Mouse (Mus musculus) megakaryocyte, embryonic 14.5 days (primary cell): ENCODE results near the gene Parn. TPM values are rescaled to one million over a fixed set of nuclear protein-coding genes. Genes with fewer than 3 reads are reported as not detected.
"Not testable (repeated sequence)": the region's sequence is repeated elsewhere in the genome, so short reads cannot be mapped to it uniquely, and the experiment has no call there.

Experiments used
- H3K27me3 ChIP-seq: replicated peaks from 2 replicates; pipeline ENCODE3; 2012; ENCODE audit warnings: inconsistent platforms
- H3K36me3 ChIP-seq: replicated peaks from 2 replicates; pipeline ENCODE3; 2012; ENCODE audit warnings: low read length, inconsistent platforms, mixed read lengths
- H3K4me1 ChIP-seq: 2 replicates; pipeline ENCODE4 v1.6.1; 2012; ENCODE audit warnings: inconsistent platforms
- H3K4me3 ChIP-seq: replicated peaks from 2 replicates; pipeline ENCODE3; 2012; ENCODE audit warnings: moderate library complexity, mild to moderate bottlenecking, inconsistent platforms
- H3K9me3 ChIP-seq: 2 replicates; pipeline ENCODE4 v1.6.1; 2012; ENCODE audit warnings: inconsistent platforms
- FLI1 ChIP-seq: IDR thresholded peaks from 2 replicates; pipeline ENCODE4 v1.6.1; 2012; ENCODE audit warnings: low read length, inconsistent platforms, mixed read lengths
- GATA1 ChIP-seq: IDR thresholded peaks from 3 replicates; pipeline ENCODE4 v1.6.1; 2012; ENCODE audit warnings: mixed read lengths, low read length, inconsistent platforms, borderline replicate concordance
- polyA plus RNA-seq: library from polyadenylated mRNA; stranded (reverse); fragments of >175 nt; gene quantifications from 2 replicates; pipeline ENCODE4 v1.2.3, GENCODE M21; 2012; ENCODE audit warnings: low replicate concordance; ENCODE audit not compliant: insufficient read depth

Parn gene
- polyA plus RNA-seq, 1 experiment = 16.3 TPM

- Histone ChIP-seq H3K36me3 (peaks cover 29% of the 10 kb centered on the region), H3K4me1 (peaks cover 51% of the 10 kb centered on the region), H3K27me3 (no peaks in the 10 kb centered on the region), H3K4me3 (peak within 1 kb of the TSS; percentile 99), H3K9me3 (no peaks in the 10 kb centered on the region)
- no peak for TF ChIP-seq FLI1
- TF ChIP-seq GATA1 = no peak
Observed at GRCm38 (mm10) chr16:13671685-13672385, 3.9 kb upstream of the Parn start, which contains the start of the genes Bfar and 3110001I22Rik. Bfar (plus strand) TSS chr16:13671858. 3110001I22Rik (plus strand) TSS chr16:13671929.

- H3K36me3 ChIP-seq = peaks cover 26% of the 10 kb centered on the region
- H3K4me3 ChIP-seq = peak overlapping the region; percentile 99
- peaks cover 59% of the 10 kb centered on the region for H3K4me1 ChIP-seq
- H3K9me3 ChIP-seq, H3K27me3 ChIP-seq: not testable (repeated sequence)
Observed at GRCm38 (mm10) chr16:13670896-13671295, 2.9 kb upstream of the Parn start.

GRCm38 (mm10) chr16:13669282-13669681 lies 1.3 kb upstream of the Parn start:
- Histone ChIP-seq H3K4me1 (peaks cover 50% of the 10 kb centered on the region), H3K36me3 (peaks cover 30% of the 10 kb centered on the region), H3K27me3 (no peaks in the 10 kb centered on the region), H3K9me3 (no peaks in the 10 kb centered on the region), H3K4me3 (no peak overlapping the region)
- no peak for TF ChIP-seq FLI1
- TF ChIP-seq GATA1 = no peak

GRCm38 (mm10) chr16:13668402-13669108 lies 585 bp upstream of the Parn start:
- H3K4me1 ChIP-seq = peaks cover 47% of the 10 kb centered on the region
- H3K4me3 ChIP-seq = peak overlapping the region; percentile 96
- H3K27me3 ChIP-seq = no peaks in the 10 kb centered on the region
- TF ChIP-seq FLI1 = no peak
- TF ChIP-seq GATA1 = no peak
- peaks cover 35% of the 10 kb centered on the region for H3K36me3 ChIP-seq
- H3K9me3 ChIP-seq = no peaks in the 10 kb centered on the region

- no peak for TF ChIP-seq GATA1
- no peak for TF ChIP-seq FLI1
- H3K4me1 ChIP-seq = peaks cover 6% of the 10 kb centered on the region; the same call in 1 of the 2 replicates
Observed at GRCm38 (mm10) chr16:13660736-13661135, 7.2 kb downstream of the Parn start.

GRCm38 (mm10) chr16:13658886-13659285 lies 9.1 kb downstream of the Parn start:
- Histone ChIP-seq H3K27me3 (no peaks in the 10 kb centered on the region), H3K36me3 (peaks cover 87% of the 10 kb centered on the region), H3K4me3 (no peak overlapping the region), H3K9me3 (no peaks in the 10 kb centered on the region), H3K4me1 (peaks cover 6% of the 10 kb centered on the region; the same call in 1 of the 2 replicates)
- TF ChIP-seq FLI1 = no peak

More at GRCm38 (mm10) chr16:13660736-13661135, 7.2 kb downstream of the Parn start:
- no peaks in the 10 kb centered on the region for H3K9me3 ChIP-seq
- no peaks in the 10 kb centered on the region for H3K27me3 ChIP-seq
- H3K4me3 ChIP-seq = no peak overlapping the region
- H3K36me3 ChIP-seq = peaks cover 85% of the 10 kb centered on the region

- Histone ChIP-seq H3K27me3 (no peaks in the 10 kb centered on the region), H3K4me1 (no peaks in the 10 kb centered on the region), H3K4me3 (no peak overlapping the region), H3K36me3 (peaks cover 85% of the 10 kb centered on the region), H3K9me3 (no peaks in the 10 kb centered on the region)
- TF ChIP-seq FLI1 (no peak), GATA1 (no peak)
Observed at GRCm38 (mm10) chr16:13645930-13646329, 22.0 kb downstream of the Parn start.

- Histone ChIP-seq H3K27me3 (no peaks in the 10 kb centered on the region), H3K9me3 (no peaks in the 10 kb centered on the region), H3K4me3 (no peak overlapping the region), H3K4me1 (no peaks in the 10 kb centered on the region), H3K36me3 (peaks cover 82% of the 10 kb centered on the region)
- TF ChIP-seq GATA1 (no peak), FLI1 (no peak)
Observed at GRCm38 (mm10) chr16:13644474-13644873, 23.5 kb downstream of the Parn start.

- TF ChIP-seq FLI1 (no peak), GATA1 (no peak)
- Histone ChIP-seq H3K4me1 (peaks cover 6% of the 10 kb centered on the region; the same call in 1 of the 2 replicates), H3K27me3 (no peaks in the 10 kb centered on the region), H3K9me3 (no peaks in the 10 kb centered on the region), H3K4me3 (no peak overlapping the region), H3K36me3 (peaks cover 85% of the 10 kb centered on the region)
Observed at GRCm38 (mm10) chr16:13640064-13640463, 27.9 kb downstream of the Parn start.

GRCm38 (mm10) chr16:13639508-13639907 lies 28.5 kb downstream of the Parn start:
- TF ChIP-seq GATA1 (no peak), FLI1 (no peak)
- Histone ChIP-seq H3K27me3 (no peaks in the 10 kb centered on the region), H3K9me3 (no peaks in the 10 kb centered on the region), H3K4me1 (peaks cover 6% of the 10 kb centered on the region; the same call in 1 of the 2 replicates), H3K4me3 (no peak overlapping the region), H3K36me3 (peaks cover 85% of the 10 kb centered on the region)

GRCm38 (mm10) chr16:13638198-13638597 lies 29.8 kb downstream of the Parn start:
- H3K36me3 ChIP-seq = peaks cover 85% of the 10 kb centered on the region
- H3K4me1 ChIP-seq = not testable (repeated sequence)

More at GRCm38 (mm10) chr16:13638198-13638597, 29.8 kb downstream of the Parn start:
- H3K4me3 ChIP-seq, H3K9me3 ChIP-seq, H3K27me3 ChIP-seq: not testable (repeated sequence)
